Mouse (Mus musculus) right cerebral cortex, postnatal 4 days (tissue): ENCODE data around the gene Urb2.
"Not testable (repeated sequence)": the region's sequence is repeated elsewhere in the genome, so short reads cannot be mapped to it uniquely, and the experiment has no call there.

Experiments used
- DNase-seq: peaks from one replicate; pipeline ENCODE4 v3.0.0-alpha.2; 2022

Gene Urb2

GRCm38 (mm10) chr8:124019782-124020181 lies 1.5 kb upstream of the Urb2 start:
- DNase-seq: no peak

- peak; percentile 63 for DNase-seq
These were observed 670 bp upstream of the Urb2 start for GRCm38 (mm10) chr8:124020439-124021236.

GRCm38 (mm10) chr8:124026265-124026664 lies 5.0 kb downstream of the Urb2 start:
- DNase-seq: not testable (repeated sequence)

- DNase-seq: no peak
These were observed 6.5 kb downstream of the Urb2 start for GRCm38 (mm10) chr8:124027831-124028230.

GRCm38 (mm10) chr8:124033400-124033799 lies 12.1 kb downstream of the Urb2 start:
- DNase-seq: no peak

- DNase-seq: no peak
These were observed 16.8 kb downstream of the Urb2 start for GRCm38 (mm10) chr8:124038121-124038520.

- no peak for DNase-seq
These were observed 18.0 kb downstream of the Urb2 start for GRCm38 (mm10) chr8:124039351-124039750.

GRCm38 (mm10) chr8:124042201-124042600 lies 20.9 kb downstream of the Urb2 start:
- DNase-seq: no peak

- no peak for DNase-seq
These were observed 23.1 kb downstream of the Urb2 start for GRCm38 (mm10) chr8:124044421-124044820.

- no peak for DNase-seq
These were observed 23.6 kb downstream of the Urb2 start for GRCm38 (mm10) chr8:124044931-124045330.

- DNase-seq: no peak
These were observed 24.5 kb downstream of the Urb2 start for GRCm38 (mm10) chr8:124045856-124046255.

- peak; percentile 75 for DNase-seq
These were observed 30.8 kb downstream of the Urb2 start for GRCm38 (mm10) chr8:124052110-124052509.

GRCm38 (mm10) chr8:124052568-124052967 lies 31.3 kb downstream of the Urb2 start:
- DNase-seq: no peak

- DNase-seq: no peak
These were observed 35.7 kb downstream of the Urb2 start for GRCm38 (mm10) chr8:124056832-124057655.

GRCm38 (mm10) chr8:124066325-124067058 lies 45.2 kb downstream of the Urb2 start:
- no peak for DNase-seq

GRCm38 (mm10) chr8:124067059-124067750 lies 45.9 kb downstream of the Urb2 start:
- DNase-seq: no peak

- DNase-seq: peak; percentile 44
These were observed 49.3 kb downstream of the Urb2 start for GRCm38 (mm10) chr8:124070363-124071324.

GRCm38 (mm10) chr8:124075977-124076376 lies 54.7 kb downstream of the Urb2 start:
- DNase-seq: no peak

- DNase-seq: no peak
These were observed 55.1 kb downstream of the Urb2 start for GRCm38 (mm10) chr8:124076416-124076815.

- no peak for DNase-seq
These were observed 56.1 kb downstream of the Urb2 start for GRCm38 (mm10) chr8:124077377-124077776.

GRCm38 (mm10) chr8:124077998-124078397 lies 56.7 kb downstream of the Urb2 start:
- DNase-seq: peak; percentile 22
